Mouse (Mus musculus) embryonic facial prominence, embryonic 11.5 days (tissue): ENCODE measurements at regions not wholly inside any gene's neighbourhood (a gene's known extent, or its start where the extent isn't known, plus 50 kb on each side); places are given as distances from the start of the nearest gene placed in this dataset.
A peak's percentile ranks its signal among the peaks of the same experiment; 100 is the strongest.

Experiments
- ATAC-seq: fragments of 200-750 bp; cut with Nextera tagmentation; replicated peaks from 2 replicates; pipeline ENCODE4 v1.8.0; 2017; ENCODE audit warnings: low read depth; ENCODE audit not compliant: insufficient number of reproducible peaks, low FRiP score, low TSS enrichment
- DNase-seq: peaks from one replicate; pipeline ENCODE4 v3.0.0-alpha.2; 2015; ENCODE audit warnings: low spot score
- H3K27ac ChIP-seq: fragments of 300-500 bp; sonication (generic); replicated peaks from 2 replicates; pipeline ENCODE4 v1.5.1; 2014; ENCODE audit warnings: mild to moderate bottlenecking, low read depth, low read length, control low read depth
- H3K27me3 ChIP-seq: fragments of 300-500 bp; sonication (generic); 2 replicates; pipeline ENCODE4 v1.6.1; 2014; ENCODE audit warnings: mild to moderate bottlenecking, low read length, moderate library complexity, mixed read lengths; ENCODE audit not compliant: control insufficient read depth, insufficient read depth
- H3K36me3 ChIP-seq: fragments of 300-500 bp; sonication (generic); replicated peaks from 2 replicates; pipeline ENCODE4 v1.6.1; 2014; ENCODE audit warnings: low read depth, mild to moderate bottlenecking, low read length, moderate library complexity, mixed read lengths; ENCODE audit not compliant: control insufficient read depth, insufficient read depth
- H3K4me1 ChIP-seq: fragments of 300-500 bp; sonication (generic); 2 replicates; pipeline ENCODE4 v1.6.1; 2014; ENCODE audit warnings: low read length, mixed read lengths; ENCODE audit not compliant: control insufficient read depth, insufficient read depth
- H3K4me2 ChIP-seq: fragments of 300-500 bp; sonication (generic); 2 replicates; pipeline ENCODE4 v1.6.1; 2014; ENCODE audit warnings: low read depth, mild to moderate bottlenecking, control low read depth, low read length, moderate library complexity
- H3K4me3 ChIP-seq: fragments of 300-500 bp; sonication (generic); 2 replicates; pipeline ENCODE4 v1.5.1; 2014; ENCODE audit warnings: low read depth, low read length, control low read depth
- H3K9ac ChIP-seq: fragments of 300-500 bp; sonication (generic); replicated peaks from 2 replicates; pipeline ENCODE4 v1.6.1; 2014; ENCODE audit warnings: mild to moderate bottlenecking, control low read depth, low read length
- H3K9me3 ChIP-seq: fragments of 300-500 bp; sonication (generic); replicated peaks from 2 replicates; pipeline ENCODE4 v1.6.1; 2016; ENCODE audit warnings: mild to moderate bottlenecking, low read length, inconsistent platforms, mixed read lengths; ENCODE audit not compliant: control insufficient read depth
- WGBS: fragments of 180-500 bp; shearing (Covaris S2); extraction: QIAGEN DNeasy Blood & Tissue Kit; methylation state at CpG from one replicate; pipeline ENCODE4 v1.1.7; 2014; 5-methylcytosine and 5-hydroxymethylcytosine counted together

DNA sequence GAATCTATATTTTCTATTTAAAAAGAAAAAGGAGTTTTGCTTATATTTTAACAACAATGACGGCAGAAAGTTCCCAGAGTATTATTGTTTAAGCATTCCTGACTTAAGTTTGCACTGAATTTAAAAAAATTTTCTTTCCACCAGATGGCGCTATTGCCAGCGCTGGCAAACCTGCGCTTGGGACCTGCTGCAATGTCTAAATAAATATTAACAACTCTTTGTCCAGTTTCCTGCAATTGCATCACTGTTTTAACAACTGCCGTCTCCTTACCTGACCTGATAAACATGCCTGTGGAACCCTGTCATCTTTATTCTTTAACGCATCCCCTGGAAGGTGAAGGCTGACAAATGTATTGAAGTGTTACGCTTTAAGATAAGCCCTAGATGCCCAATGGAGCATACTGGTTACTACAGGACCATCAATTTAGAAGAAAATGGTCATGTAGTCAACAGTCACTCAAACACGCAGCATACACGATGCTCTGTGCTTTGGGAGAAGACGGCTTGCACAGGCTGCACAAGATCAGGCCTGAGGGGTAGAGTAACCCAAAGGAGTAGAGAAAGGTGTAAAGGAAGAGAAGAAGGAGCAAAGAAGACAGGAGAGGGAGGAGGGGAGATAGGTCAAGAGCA is 83.6 kb upstream of the Tmc1 start:
- peak; percentile 83 for DNase-seq
- 46% methylated on average over 10 of the region's 10 CpGs for WGBS
- no peak overlapping the region for H3K27ac ChIP-seq

DNA sequence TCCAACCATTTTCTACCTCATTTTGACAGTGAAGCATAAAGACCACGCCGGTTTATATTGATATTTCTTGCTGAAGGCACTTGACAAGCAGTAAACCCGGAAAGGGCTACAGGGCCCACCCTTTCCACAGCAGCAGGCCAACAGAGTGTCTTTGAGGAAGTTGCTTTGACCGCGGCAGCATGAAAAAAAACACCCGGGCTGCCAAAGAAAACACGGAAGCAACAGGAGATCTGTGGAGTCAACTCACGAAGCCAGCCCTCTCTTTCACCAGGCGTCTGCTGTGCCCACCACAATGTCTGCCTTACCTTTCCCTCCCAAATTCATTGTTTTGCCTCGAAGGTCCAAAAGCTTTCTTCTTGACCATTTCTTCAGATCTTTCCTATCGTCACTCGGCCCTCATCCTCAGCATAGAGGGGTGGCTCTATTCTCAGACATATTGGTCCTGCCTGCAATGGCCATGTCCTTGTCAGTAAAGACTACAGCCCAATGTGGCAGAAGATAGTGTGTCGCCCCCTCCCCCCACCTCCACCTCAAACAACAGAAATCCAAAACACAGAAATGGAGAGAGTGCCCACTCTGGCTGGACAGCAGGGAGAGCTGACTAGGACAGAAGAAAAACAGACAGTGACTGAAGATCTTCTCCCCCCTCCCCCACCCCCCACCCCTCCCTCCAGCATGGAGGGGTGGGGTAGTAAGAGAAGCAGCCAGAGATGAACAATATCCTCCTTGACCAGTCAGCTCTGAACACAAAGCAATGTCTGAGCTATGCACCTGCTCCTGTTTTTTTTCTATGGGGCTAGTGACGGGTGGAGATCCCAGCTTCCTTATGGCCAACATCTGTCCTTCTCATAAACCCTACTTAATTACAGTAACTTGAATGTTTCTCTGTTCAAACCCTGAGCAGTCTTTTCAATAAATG is 82.8 kb upstream of the Tmc1 start:
- no peaks in the 10 kb centered on the region for H3K36me3 ChIP-seq
- WGBS, result 61% methylated on average over 14 of the region's 14 CpGs
- H3K27ac ChIP-seq, result no peak overlapping the region
- DNase-seq (peak; percentile 10), ATAC-seq (peak; percentile 66; the same call in 1 of the 2 replicates)
- no peak overlapping the region for H3K4me2 ChIP-seq
- H3K4me1 ChIP-seq, result no peaks in the 10 kb centered on the region
- no peaks in the 10 kb centered on the region for H3K9me3 ChIP-seq
- no peak overlapping the region for H3K4me3 ChIP-seq
- no peaks in the 10 kb centered on the region for H3K27me3 ChIP-seq
- H3K9ac ChIP-seq, result no peak overlapping the region

More for the DNA sequence above, 83.6 kb upstream of the Tmc1 start:
- Histone ChIP-seq H3K27me3 (no peaks in the 10 kb centered on the region), H3K9ac (no peak overlapping the region), H3K4me3 (no peak overlapping the region), H3K4me2 (no peak overlapping the region), H3K36me3 (no peaks in the 10 kb centered on the region), H3K4me1 (no peaks in the 10 kb centered on the region), H3K9me3 (no peaks in the 10 kb centered on the region)
- no peak for ATAC-seq

DNA sequence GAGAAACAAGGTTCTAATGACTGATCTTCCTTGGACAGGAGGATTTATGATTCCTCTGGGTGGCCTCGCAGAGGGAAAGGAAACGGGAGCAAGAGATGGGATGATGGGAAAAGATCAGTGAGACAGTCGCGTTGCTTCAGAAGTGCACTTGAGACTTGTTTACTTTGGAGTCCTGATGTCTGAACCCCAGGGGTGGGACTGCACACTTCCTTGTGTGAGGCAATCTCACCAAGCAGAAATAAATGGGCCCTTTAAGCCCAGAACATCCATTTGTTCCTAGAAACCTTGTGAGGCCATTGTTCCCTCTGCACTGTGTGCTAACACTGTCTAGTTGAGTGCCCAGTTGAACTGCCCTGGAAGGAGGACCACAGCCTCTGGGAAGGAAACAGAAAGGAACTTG is 81.5 kb upstream of the Tmc1 start:
- DNase-seq, result no peak
- 70% methylated on average over 4 of the region's 4 CpGs for WGBS
- Histone ChIP-seq H3K4me1 (no peaks in the 10 kb centered on the region), H3K27me3 (no peaks in the 10 kb centered on the region), H3K9me3 (no peaks in the 10 kb centered on the region), H3K4me2 (no peak overlapping the region), H3K4me3 (no peak overlapping the region), H3K27ac (no peak overlapping the region), H3K9ac (no peak overlapping the region), H3K36me3 (no peaks in the 10 kb centered on the region)
- no peak for ATAC-seq

DNA sequence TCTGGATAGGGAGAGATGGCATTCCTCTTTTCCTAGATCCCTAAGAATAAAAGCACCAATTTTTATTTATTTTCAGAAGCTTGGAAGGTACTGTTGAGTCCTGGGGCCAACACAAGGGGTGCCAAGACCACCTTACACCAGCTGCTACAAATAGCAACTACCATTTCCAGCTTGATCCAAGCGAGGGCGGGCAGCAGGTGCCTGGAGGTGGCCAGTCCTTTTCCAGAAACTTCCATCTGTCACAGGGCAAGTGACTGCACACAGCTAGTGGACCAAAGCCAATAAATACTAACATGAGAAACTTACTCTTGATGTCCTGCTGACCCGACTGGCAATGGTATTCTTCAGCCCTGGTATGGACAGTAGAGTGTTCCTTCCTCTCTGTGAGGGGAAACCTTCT is 80.0 kb upstream of the Tmc1 start:
- Histone ChIP-seq H3K4me1 (no peaks in the 10 kb centered on the region), H3K4me2 (no peak overlapping the region), H3K9me3 (no peaks in the 10 kb centered on the region), H3K36me3 (no peaks in the 10 kb centered on the region), H3K27ac (no peak overlapping the region), H3K27me3 (no peaks in the 10 kb centered on the region), H3K4me3 (no peak overlapping the region), H3K9ac (no peak overlapping the region)
- WGBS, result 88% methylated on average over 3 of the region's 3 CpGs
- DNase-seq (no peak), ATAC-seq (no peak)

DNA sequence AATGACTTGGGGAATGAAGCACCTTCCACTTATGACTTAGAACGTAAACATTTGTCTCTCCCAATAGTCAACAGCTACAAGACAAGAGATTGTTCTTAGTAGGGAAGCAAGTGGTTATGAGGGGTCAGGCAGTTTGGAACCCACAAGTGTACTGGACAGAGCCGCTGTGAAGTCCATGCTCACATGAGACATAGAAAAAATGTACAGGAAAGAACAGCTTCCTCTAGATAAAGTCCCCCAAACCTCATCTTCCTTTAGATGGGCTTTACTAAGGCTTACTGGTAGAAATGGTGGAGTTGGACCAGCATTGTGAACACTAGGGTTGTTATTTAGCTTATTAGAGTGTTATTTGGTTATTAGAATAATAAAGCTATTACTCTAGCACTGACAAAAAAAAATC is 78.6 kb upstream of the Tmc1 start:
- H3K9me3 ChIP-seq, result no peaks in the 10 kb centered on the region
- WGBS, result 86% methylated on average over 2 of the region's 2 CpGs
- no peaks in the 10 kb centered on the region for H3K36me3 ChIP-seq
- no peak overlapping the region for H3K4me3 ChIP-seq
- H3K27me3 ChIP-seq, result no peaks in the 10 kb centered on the region
- H3K4me2 ChIP-seq, result no peak overlapping the region
- no peaks in the 10 kb centered on the region for H3K4me1 ChIP-seq
- no peak overlapping the region for H3K27ac ChIP-seq
- ATAC-seq, result no peak
- DNase-seq, result no peak
- no peak overlapping the region for H3K9ac ChIP-seq

DNA sequence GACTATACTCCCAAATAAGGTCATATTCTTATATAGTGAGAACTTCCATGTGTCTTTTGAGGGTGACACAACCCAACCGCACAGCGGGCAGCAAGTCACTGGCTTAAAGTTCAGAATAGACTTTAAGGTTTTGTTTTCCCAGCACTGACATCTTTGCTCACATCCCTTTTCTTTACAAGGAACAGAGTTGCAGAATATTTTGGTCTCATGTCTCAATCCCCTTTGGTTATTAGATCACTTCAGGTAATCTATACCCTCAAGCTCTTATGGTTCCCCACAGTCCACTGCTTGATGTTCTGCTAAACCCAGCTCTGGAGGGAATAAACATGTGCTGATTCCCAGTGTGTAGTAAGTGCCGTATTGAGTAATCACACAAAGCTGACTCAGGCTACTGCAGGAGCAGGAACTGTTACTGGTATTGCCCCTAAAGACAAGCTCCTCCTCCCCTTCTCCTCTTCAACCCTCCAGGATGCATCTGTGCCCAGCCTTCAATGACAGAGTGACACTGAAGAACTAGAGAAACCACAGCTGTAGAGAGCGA is 77.8 kb upstream of the Tmc1 start:
- Histone ChIP-seq H3K4me2 (no peak overlapping the region), H3K36me3 (no peaks in the 10 kb centered on the region), H3K9me3 (no peaks in the 10 kb centered on the region), H3K27me3 (no peaks in the 10 kb centered on the region), H3K4me1 (no peaks in the 10 kb centered on the region), H3K27ac (no peak overlapping the region), H3K4me3 (no peak overlapping the region), H3K9ac (no peak overlapping the region)
- ATAC-seq (no peak), DNase-seq (no peak)
- WGBS, result 89% methylated on average over 4 of the region's 4 CpGs

DNA sequence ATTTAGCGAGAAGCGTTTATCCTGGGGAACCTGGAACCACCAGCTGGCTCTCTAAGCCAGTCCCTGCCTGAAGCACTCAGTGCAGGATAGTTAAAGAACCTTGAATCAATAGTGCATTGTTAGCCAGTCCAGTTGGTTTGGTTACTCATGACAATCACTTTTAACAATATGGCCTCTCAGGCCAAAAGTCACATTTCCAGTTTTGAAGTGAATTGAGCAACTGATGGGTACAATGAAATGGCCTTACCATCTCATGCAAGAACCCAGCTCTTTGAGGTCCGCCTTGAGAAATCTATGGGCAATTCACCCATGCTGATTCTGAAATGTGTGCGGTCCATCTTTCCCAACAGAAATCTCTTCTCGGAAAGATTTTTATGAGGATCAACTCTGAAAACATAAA is 77.0 kb upstream of the Tmc1 start:
- H3K27ac ChIP-seq, result no peak overlapping the region
- DNase-seq, result no peak
- no peaks in the 10 kb centered on the region for H3K9me3 ChIP-seq
- WGBS, result 70% methylated on average over 5 of the region's 5 CpGs
- no peak overlapping the region for H3K4me3 ChIP-seq
- H3K4me1 ChIP-seq, result no peaks in the 10 kb centered on the region
- H3K4me2 ChIP-seq, result no peak overlapping the region
- ATAC-seq, result no peak
- H3K27me3 ChIP-seq, result no peaks in the 10 kb centered on the region
- H3K36me3 ChIP-seq, result no peaks in the 10 kb centered on the region
- H3K9ac ChIP-seq, result no peak overlapping the region

DNA sequence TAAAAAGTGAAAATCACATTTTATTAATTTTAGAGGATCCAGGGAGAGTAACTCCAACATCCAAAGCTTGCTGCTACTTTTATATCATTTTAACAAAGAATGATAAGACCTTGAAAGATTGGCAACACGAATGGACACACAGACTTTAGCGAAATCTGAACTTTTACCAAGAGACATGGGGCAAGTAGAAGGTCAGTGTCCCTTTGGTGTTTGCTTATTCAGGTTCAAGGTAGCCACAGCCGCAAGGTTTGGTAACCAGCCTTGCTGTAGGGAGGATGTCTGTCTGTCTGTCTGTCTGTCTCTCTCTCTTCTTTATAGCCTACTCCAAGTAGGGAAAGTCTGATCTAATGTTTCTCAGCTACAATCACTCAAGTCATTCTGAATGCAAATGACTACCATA is 75.0 kb upstream of the Tmc1 start:
- 85% methylated on average over 3 of the region's 3 CpGs for WGBS
- ATAC-seq (no peak), DNase-seq (no peak)
- no peak overlapping the region for H3K4me3 ChIP-seq
- no peaks in the 10 kb centered on the region for H3K9me3 ChIP-seq
- no peak overlapping the region for H3K27ac ChIP-seq
- no peaks in the 10 kb centered on the region for H3K36me3 ChIP-seq
- H3K27me3 ChIP-seq, result no peaks in the 10 kb centered on the region
- H3K4me2 ChIP-seq, result no peak overlapping the region
- H3K4me1 ChIP-seq, result no peaks in the 10 kb centered on the region
- H3K9ac ChIP-seq, result no peak overlapping the region
